Mouse (Mus musculus): ENCODE data around the gene Gpr182.
"Not testable (repeated sequence)": the region's sequence is repeated elsewhere in the genome, so short reads cannot be mapped to it uniquely, and the experiment has no call there.

Gpr182 gene

DNA sequence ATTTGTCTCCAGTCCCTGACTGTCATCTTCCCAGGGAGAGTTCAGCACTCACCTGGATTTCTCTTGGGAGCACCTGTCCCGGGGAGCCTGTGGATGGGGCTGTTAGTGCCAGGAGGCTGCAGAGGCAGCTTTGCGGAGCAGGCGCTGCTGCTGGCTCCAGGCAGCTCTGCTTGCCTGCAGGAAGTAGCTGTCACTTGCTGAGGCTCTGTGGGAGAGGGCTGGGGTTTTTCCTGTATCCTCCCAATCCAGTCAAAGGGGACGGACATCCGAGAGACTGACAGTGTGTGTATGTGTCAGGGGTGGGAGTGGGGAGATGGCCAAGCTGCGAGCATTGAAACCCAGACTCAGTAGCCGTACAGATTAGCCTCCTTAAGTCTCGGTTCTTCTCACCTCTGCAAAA, at the start of gene Gpr182:
Gene Gpr182 (minus strand): TSS at position 185 of the 400 bp plus-strand sequence.
- no peak for DNase-seq (ENCODE audit: low read depth, low spot score)

DNA sequence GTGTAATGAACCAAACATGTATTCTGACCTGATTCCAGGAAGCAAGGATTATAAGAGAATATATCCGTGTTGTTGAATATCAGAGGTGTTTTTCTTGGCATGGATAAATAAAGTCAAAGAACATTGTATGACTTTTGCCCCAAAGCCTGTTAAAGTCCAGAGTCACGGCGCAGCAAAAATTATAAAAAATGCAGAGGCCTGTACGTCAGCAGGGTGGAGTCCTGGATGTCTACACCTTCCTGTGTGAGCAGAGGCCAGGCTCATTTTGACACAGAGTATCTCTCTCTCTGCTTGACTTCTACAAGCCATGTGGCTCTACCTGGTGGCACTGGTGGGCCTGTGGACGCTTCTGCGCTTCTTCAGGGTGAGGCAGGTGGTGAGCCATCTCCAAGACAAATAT, 49.4 kb upstream of the Gpr182 start, which contains the start of gene Rdh16:
Gene Rdh16 (plus strand): TSS at position 262 of the 400 bp plus-strand sequence.
- DNase-seq (ENCODE audit: low read depth, low spot score) = no peak

DNA sequence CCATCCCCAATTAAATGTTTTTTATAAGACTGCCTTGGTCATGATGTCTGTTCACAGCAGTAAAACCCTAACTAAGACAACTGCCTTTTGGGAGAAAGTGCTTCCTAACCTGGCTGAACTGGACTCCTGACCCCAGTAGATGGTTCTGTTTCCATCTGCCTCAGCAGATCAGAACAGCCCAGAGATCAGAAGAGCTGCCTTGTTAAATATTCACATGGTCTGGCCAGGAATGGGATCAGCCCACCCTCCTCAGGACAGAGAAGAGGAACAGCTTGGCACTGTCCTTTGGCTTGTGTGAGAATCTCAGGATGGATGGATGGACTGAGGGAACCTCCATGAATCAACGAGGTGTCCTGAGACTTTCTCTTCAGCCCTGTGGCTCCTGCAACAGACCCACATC, 47.8 kb upstream of the Gpr182 start:
- DNase-seq (ENCODE audit: low read depth, low spot score) = no peak

DNA sequence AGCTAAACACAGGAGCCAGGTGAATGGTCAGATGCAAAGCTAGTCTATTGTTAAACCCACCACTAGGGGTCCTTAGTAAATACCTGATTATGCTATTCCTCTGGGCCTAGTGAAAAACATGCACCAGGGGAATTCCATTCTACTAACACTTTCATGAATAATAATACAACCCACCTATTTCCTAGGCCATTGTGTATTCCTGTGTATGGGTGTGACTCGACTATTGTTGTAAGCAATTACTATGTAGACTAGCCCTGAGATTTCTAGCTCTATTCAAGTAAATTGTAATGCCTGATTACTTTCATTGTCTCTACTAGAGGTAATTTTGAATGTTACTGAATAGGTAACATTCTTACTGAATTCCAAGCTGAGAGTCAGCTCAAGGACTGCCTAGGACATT, 33.9 kb upstream of the Gpr182 start:
- peak; percentile 31 for DNase-seq (ENCODE audit: low read depth, low spot score)

DNA sequence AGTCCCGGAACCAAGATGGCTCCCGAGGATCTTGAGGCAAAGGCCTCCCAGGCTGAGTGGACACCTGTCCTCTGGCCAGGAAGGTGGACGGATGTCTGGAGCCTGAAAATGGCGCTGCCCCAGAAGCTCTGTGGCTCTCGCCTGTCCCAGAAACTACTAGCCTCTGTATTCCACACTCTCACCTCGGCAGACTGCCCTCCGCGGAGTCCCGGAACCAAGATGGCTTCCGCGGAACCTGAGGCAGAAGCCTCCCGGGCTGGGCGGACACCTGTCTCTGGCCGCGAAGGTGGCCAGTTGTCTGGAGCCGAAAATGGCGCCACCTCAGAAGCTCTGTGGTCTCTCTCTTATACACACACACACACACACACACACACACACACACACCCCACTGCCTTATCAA, 30.8 kb upstream of the Gpr182 start:
- DNase-seq (ENCODE audit: low read depth, low spot score) = not testable (repeated sequence)

DNA sequence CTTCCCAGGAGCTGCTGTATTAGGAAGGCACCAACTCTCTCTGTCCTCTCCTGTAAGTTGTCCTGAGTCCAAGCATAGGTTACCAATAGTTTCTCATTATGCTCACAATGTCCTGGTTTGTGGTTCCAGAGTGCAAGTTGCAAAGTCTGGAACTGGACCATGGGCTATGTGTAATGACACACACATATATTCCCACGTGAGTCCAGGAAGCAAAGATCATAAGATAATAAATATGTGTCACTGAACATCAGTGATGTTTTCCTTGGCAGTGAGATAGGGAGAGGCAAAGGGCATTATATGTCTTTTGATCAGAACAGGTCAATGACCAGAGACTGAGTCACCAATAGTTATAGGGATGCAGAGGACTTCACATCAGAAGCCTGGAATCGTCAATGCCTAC, 24.5 kb upstream of the Gpr182 start, which contains the start of gene Rdh9:
Gene Rdh9 (plus strand): TSS at position 376 of the 400 bp plus-strand sequence.
- DNase-seq (ENCODE audit: low read depth, low spot score) = no peak

DNA sequence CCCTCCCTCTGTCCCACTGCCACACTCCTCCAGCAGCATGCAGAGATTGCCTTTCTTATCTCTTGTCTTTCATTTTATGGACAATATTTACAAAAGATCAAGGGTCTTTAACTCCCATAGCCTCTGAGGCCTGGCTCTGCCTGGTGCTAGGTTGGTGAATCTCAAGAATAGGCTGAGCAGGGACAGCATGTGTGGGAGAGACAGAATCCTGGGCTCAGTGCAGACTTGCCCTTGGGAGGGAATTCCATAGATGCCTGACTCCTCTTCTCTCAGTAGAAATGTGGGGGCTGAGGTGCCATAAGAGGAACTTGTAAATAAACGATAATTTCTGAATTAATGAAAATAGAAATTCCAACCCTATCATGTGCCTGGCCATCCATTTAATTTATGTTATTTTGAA, 15.0 kb upstream of the Gpr182 start:
- DNase-seq (ENCODE audit: low read depth, low spot score) = no peak

DNA sequence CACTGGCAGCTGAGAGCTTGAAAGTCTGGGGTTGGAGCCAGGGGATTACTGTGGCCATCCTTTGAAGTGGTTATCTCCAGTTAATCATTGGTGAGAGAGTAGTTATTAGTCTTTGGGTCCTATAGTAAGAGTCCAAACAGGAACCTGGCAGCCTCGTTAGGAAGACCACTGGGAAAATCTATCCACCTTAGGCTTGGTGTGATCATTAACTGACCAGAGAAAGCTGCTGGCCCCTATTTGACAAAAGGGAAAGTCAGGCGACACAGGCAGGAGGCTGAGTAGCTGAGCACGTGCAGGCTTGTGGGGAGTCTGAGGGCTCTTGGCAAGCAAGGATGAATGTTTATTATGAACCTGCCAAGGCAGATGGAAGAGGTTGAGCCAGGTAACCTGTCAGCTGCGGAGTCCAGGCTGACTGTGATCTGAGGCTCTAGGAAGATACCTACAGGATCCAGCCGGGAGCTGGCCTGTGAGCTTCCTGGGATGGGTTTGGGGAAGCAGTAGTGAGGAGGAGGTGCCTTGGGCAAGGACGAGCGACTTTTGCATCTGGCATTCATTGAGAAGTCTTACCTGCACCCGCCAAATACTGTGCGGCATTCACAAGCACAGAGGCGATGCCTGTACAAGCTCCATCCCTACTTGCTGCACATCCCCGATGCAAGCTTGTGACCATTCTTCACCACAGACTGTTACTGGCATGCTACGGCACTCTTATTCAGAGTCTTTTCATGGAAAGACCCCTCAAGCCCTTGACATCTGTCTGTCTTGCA, 12.6 kb upstream of the Gpr182 start:
- no peak for DNase-seq (ENCODE audit: low read depth, low spot score)

DNA sequence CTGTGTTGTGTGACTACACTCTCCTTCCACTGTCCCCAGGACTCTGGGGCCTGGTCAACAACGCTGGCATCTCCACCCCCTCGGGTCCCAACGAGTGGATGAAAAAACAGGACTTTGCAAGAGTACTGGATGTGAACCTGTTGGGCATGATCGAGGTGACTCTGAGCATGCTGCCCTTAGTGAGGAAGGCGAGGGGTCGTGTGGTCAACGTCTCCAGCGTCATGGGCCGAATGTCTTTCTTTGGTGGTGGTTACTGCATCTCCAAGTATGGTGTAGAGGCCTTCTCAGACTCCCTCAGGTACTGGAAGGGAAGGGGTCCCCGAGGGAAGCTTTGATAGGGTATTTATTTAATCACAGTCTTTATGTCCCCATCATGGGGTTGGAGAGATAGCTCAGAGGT, 11.4 kb upstream of the Gpr182 start:
- DNase-seq (ENCODE audit: low read depth, low spot score) = not testable (repeated sequence)

DNA sequence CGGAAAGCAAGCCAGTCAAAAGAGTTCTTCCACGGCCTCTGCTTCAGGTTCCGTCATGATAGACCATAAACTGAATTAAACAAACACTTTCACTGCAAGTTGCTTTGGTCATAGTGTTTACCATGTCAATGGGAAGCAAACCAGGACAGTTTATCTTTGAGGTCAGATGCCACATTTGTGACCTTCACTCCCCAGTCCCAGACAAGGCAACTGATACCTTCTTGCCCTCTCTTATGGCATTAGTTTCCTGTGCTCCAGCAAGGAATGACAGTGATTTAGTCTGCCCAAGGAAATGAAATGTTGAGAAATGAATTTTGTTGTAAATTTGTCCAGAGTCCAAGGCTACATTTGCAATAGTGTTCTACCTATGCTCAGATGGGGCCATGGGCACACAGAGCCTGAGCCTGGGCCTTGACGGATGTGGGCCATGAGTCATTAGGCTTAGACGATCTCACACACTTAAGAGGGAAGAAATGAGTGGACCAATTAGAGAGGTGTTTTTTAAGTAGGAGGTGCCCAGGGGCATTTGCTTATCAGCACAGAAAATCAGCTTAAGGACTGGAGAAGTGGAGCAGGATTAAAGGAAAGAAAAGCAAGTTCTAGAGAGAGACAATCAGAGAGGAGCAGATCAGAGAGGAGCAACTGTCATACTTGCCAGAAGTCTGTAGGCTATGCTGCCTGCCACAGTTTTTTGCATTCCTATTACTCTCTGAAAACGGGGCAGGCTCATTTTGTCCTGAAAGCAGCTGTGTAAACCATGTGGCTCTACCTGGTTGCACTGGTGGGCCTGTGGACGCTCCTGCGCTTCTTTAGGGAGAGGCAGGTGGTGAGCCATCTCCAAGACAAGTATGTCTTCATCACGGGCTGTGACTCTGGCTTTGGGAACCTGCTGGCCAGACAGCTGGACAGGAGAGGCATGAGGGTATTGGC, 7.9 kb upstream of the Gpr182 start, which contains the start of the genes Rdh1 and Rdh16f1:
Gene Rdh1 (plus strand): TSS at position 541 of the 930 bp plus-strand sequence.
Gene Rdh16f1 (plus strand): TSS at position 607 of the 930 bp plus-strand sequence.
- DNase-seq (ENCODE audit: low read depth, low spot score) = no peak

DNA sequence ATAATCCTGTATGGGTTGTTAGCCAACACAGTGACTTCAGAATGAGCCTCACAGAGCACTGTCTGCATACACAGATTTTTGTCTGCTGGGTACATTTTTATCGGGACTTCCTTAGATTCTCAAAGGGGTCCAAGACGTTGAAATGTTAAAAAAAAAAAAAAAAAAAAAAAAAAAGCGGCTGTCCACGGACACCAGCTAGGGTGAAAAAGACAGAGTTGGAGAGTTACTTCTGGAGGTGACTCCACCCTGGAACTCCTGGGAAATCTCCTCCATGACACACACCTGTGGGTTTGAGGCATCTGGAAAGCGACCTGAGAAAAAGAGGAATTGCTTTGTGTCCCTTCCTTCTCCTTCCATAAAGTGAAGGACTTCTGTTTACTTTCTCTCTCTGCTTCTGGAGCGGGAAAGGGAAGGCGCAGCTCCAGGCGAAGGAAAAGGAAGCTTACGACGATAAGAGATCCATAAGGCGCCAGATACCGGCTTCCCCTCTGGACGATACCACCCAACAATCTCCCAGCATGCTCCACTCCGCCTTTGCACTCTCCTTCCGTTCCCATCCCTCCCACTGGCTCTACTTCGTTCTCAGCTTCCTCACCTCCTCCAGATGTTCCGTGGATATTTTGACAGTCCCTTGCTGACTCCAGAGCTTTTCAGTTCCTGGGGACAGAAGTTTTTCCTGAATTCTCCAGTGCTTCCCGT, 4.4 kb upstream of the Gpr182 start:
- DNase-seq (ENCODE audit: low read depth, low spot score) = no peak

DNA sequence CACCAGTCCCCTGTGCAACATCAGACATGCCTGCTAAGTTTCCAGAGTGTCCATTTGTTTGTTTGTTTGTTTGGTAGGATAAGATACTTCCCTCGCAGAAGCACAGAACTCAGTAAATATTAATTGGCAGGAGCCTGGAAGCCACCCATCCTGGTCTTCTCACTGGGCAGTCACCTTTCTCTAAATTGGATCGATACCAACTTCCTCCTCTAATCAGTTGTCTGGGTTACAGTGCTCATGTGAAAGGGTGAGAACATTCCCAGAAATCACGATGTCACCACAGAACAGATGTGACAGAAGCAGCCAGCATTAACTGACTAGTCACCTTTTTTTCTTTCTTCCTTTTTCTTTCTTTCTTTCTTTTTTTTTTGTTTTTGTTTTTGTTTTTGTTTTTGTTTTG, 3.7 kb upstream of the Gpr182 start:
- DNase-seq (ENCODE audit: low read depth, low spot score) = no peak

DNA sequence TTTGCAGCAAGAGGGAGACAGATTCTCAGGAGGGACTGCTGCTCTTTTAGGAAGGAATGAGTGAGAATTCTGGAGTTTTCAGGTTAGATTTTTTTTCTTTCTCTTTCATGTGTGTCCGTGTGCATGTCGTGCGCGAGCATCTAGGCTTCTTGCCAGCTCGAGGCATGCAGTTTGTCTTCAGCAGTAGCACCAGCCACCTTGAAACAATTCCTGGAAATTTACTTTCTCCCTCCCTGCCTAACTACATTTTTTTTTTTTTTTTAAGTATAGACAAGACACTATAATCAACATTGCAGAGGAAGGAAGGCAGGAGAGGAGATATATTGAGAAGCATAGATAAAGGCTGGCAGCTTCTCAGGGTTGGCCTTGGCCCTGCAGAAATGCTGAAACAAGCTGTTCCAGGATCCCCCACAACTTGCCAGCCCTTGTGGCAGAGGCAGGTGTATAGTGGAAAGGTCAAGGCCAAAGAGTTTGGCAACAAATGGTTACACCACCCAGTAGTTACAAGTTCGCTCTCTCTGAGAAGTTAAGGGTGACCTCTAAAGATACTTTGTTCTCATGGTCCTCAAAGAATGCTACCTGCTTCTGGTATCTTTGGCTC, 3.1 kb upstream of the Gpr182 start:
- DNase-seq (ENCODE audit: low read depth, low spot score) = no peak

DNA sequence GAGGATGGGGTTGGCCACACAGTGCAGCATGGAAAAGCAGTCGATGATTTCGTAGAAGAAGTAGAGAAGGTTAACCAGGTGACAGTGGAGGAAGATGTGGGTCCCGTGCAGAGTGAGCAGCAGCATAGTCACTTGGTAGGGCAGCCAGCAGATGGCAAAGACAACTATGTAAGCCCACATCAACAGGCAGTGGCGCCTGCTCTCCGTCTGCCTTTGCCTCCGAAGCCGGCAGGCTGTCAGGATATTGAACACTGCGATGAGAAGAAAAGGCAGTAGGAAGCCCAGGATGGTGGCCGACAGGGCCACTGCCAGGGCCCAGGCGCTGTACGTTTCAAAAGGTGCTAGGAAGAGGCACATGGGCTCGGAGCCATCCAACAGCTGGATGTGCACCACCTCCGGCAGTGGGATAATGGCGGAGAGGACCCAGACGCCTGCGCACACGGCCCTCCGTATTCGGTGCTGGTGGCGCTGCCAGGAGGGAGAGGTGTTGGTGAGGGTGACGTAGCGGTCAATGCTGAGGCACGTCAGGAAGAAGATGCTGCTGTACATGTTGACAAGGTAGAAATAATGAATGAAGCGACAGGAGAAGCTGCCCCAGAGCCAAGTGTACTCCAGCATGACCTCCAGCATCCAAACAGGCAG, 1.3 kb downstream of the Gpr182 start:
- DNase-seq (ENCODE audit: low read depth, low spot score) = no peak

DNA sequence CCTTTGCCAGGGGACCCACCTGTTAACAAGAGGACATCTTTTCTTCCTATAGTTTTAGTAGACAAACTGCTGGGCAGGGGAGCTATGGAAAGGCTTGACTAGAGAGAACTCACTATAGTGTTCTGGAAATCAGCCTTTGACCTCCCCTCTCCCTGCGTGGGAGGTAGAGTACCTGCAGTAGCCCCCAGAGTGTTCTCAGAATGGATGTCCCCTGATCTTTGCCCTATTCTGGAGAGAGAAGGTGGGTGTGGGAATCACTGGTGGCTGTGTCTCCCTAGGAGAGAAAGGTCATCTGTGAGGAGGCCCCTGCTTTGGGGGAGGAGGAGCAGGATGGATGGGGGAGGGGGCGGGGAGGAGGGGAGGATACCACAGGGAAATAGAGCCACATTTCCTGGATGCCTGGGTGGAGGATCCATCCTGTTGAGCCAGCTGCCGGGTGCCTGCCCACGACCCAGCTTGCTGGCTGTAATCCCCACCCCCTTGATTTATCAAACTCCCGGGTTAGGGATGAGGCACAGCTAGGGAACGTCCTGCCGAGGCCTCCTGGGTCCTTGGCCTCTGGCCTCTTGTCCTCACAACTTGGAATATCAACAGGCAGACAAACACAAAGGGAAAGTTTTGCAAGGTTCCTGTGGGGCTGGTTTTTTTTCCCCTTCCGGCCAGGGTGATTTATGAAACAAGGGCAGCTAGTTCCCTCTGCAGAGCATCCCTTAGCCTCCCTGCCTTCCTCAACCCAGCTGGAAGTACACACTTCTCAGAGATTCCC, 2.5 kb downstream of the Gpr182 start:
- peak; percentile 72 for DNase-seq (ENCODE audit: low read depth, low spot score)

DNA sequence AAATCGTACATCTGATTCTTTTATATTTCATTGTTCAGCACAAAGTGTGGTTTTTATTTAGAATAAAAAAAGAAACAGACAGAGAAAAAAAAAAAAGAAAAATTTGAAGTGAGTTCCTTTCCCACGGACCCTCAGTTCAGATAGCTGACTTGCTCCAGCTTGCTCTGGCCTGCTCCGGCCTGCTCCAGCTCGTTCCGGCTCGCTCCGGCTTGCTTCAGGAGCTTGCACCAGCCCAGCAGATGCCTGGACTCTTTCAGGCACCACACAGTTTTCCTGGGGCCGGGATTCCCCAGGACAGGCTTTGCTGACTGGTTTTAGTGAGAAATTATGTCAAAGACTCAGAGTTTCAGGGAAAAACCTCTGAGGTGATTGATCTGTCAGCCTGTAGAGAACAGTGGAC, 4.3 kb downstream of the Gpr182 start:
- DNase-seq (ENCODE audit: low read depth, low spot score) = peak; percentile 74

DNA sequence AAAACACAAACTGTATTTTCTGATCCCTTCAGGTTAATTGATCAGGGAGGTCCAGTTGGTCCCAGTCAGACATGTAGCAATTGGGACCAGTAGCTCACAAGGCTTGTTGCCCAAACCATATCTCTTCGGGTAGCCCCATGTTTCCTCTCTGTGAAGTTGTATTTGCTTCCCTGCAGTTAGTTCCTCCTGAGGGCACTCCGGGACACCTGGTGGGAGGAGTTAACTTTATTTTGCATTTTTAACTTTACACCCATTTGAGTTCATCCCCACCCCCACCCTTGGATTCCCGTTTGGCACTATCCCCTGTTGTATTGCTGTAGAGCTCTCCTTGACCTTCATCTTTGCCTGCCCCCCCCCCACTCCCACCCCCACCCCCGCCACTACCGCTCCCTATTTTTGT, 5.6 kb downstream of the Gpr182 start:
- peak; percentile 71 for DNase-seq (ENCODE audit: low read depth, low spot score)

DNA sequence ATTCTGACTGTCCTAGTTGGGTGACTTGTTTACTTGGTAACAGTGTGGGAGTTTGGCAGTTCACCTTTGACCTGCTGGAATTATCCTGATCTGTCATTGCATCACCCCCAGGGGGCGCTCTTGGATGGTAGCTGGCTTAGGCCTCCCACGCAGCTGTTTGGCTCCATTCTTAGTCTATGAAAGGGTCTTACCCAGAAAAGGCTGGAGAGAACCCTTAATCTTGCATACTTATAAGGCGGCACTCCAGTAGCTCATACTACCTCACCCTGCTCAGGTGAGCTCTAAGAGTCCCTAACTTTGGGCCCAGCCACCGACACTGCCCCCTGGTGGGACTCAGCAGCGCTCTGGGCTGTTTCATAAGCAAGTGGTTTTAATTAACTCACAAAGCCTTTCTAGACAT, 6.9 kb downstream of the Gpr182 start:
- DNase-seq (ENCODE audit: low read depth, low spot score) = peak; percentile 68

DNA sequence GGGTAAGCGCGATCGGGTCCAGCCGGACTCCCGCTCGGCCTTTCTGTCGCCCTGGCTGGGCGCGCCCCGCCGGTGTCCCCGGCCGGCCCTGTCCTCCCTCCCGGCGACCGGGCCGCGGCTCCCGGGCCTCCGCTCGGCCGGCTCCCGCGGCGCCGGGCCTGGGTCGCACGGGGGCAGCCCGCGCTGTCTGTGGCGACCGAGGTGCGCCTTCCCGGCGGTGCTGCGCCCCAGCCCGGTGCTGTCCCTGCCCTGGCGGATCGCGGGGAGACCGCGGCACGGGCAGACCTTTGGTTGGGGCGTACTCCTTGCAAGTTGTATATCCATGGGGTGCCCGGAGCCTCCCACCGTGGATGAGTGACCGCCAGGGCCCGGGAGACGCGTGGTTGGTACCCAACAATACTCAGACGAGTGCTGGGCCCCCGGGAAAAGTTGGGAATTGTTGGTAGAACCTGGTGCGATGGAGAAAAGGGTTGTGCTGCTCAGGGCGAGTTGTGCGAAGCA, 11.8 kb downstream of the Gpr182 start:
- DNase-seq (ENCODE audit: low read depth, low spot score) = no peak
